Comparison of ENCODE assay signal across 7 mouse cellular contexts in genomic region chr9:109082124-109082800, GRCm38 (mm10). TPM values are rescaled to one million over a fixed set of nuclear protein-coding genes. Genes with fewer than 3 reads are reported as not detected.
A peak's percentile ranks its signal among the peaks of the same experiment; 100 is the strongest.
DNase-seq lines count a peak whose midpoint lies in the region; ATAC-seq lines count a peak whose summit lies in the region.

TSS of gene Ccdc51 (plus strand) at chr9:109082493.
TSS of gene Tma7 (minus strand) at chr9:109082587.

- peak within 1 kb of the TSS; percentile 71 for H3K9ac ChIP-seq in midbrain, embryonic 11.5 days (ENCODE audit: low read length)

- H3K36me3 ChIP-seq in midbrain, embryonic 11.5 days (ENCODE audit: control insufficient read depth, insufficient read depth, low read length) = no peaks in the 10 kb centered on the region

- H3K4me3 ChIP-seq in midbrain, embryonic 11.5 days (ENCODE audit: low read depth, low read length) = peak within 1 kb of the TSS; percentile 60

- H3K4me2 ChIP-seq in midbrain, embryonic 11.5 days = peak within 1 kb of the TSS; percentile 57

- intact Hi-C loops in left cerebral cortex, postnatal 4 days (cut with DNase I) = no loop called here

- H3K9me3 ChIP-seq in midbrain, embryonic 11.5 days (ENCODE audit: control insufficient read depth, low read length) = no peaks in the 10 kb centered on the region

- H3K27me3 ChIP-seq in midbrain, embryonic 11.5 days (ENCODE audit: control insufficient read depth, insufficient read depth, low read length) = no peaks in the 10 kb centered on the region

- DNase-seq in adrenal gland, postnatal 10 days = peak; percentile 89
- DNase-seq in embryo, embryonic 9.5 days (ENCODE audit: extremely low spot score) = peak; percentile 91
- peak; percentile 91 for DNase-seq in kidney, adult 11 months
- DNase-seq in left cerebral cortex, postnatal 4 days = peak; percentile 89
- DNase-seq in midbrain, embryonic 11.5 days (ENCODE audit: low spot score, missing footprints) = peak; percentile 96
- DNase-seq in right cerebral cortex, postnatal 4 days = peak; percentile 81

- H3K4me1 ChIP-seq in midbrain, embryonic 11.5 days (ENCODE audit: control insufficient read depth, insufficient read depth, low read length) = peaks cover 14% of the 10 kb centered on the region

- peak; percentile 97 for ATAC-seq in granulocyte monocyte progenitor cell, adult 5-6 weeks (replicated peaks; ENCODE audit: poor library complexity, severe bottlenecking)
- peak; percentile 98 for ATAC-seq in midbrain, embryonic 11.5 days (ENCODE audit: low FRiP score)

- WGBS in midbrain, embryonic 11.5 days = under 1% methylated on average over 37 of the region's 37 CpGs

- H3K27ac ChIP-seq in midbrain, embryonic 11.5 days (ENCODE audit: low read depth, low read length) = no peak within 1 kb of the TSS; the same call in 1 of the 2 replicates

RNA-seq across cellular contexts. Expression of gene Ccdc51, which starts in this region (rescaled TPM):
- 10 to 100 TPM; 15.7 to 19.4 TPM for total RNA-seq in adrenal gland, postnatal 10 days (2021)
- 8.3 and 9.6 TPM in 2 replicates for total RNA-seq in granulocyte monocyte progenitor cell, adult 5-6 weeks (2014; fragmentation: Nextera tagmentation)
- total RNA-seq in granulocyte monocyte progenitor cell, adult 5-6 weeks (2017) = 11.6 and 18.0 TPM in 2 replicates
- total RNA-seq in left cerebral cortex, postnatal 4 days (2021) = 1 to 10 TPM; 7.9 to 8.4 TPM
- polyA plus RNA-seq in midbrain, embryonic 11.5 days (2014; fragmentation: Nextera tagmentation; extraction: Ambion mirVana) = 11.4 and 14.2 TPM in 2 replicates

RNA-seq across cellular contexts. Expression of gene Tma7, which starts in this region (rescaled TPM):
- total RNA-seq in adrenal gland, postnatal 10 days (2021) = 100 to 1,000 TPM; 336 to 351 TPM
- total RNA-seq in granulocyte monocyte progenitor cell, adult 5-6 weeks (2014; fragmentation: Nextera tagmentation) = 391 and 511 TPM in 2 replicates
- 153 and 178 TPM in 2 replicates for total RNA-seq in granulocyte monocyte progenitor cell, adult 5-6 weeks (2017)
- total RNA-seq in left cerebral cortex, postnatal 4 days (2021) = 100 to 1,000 TPM; 385 to 398 TPM
- polyA plus RNA-seq in midbrain, embryonic 11.5 days (2014; fragmentation: Nextera tagmentation; extraction: Ambion mirVana) = 819 and 852 TPM in 2 replicates
